Mouse (Mus musculus) ES-E14 (cell line): ENCODE measurements around the gene Noa1.

Experiments
- HCFC1 ChIP-seq: IDR thresholded peaks from 2 replicates; pipeline ENCODE4 v1.6.1; 2012; ENCODE audit warnings: low read length, inconsistent platforms, borderline replicate concordance; ENCODE audit not compliant: insufficient read depth
- MAFK ChIP-seq: IDR thresholded peaks from 2 replicates; pipeline ENCODE4 v1.6.1; 2014; ENCODE audit warnings: mild to moderate bottlenecking, low read depth, low read length, inconsistent platforms; ENCODE audit not compliant: insufficient read depth
- ZC3H11A ChIP-seq: IDR thresholded peaks from 2 replicates; pipeline ENCODE4 v1.6.1; 2012; ENCODE audit warnings: low read depth, mild to moderate bottlenecking, inconsistent platforms, low read length, borderline replicate concordance
- ZNF384 ChIP-seq: IDR thresholded peaks from 2 replicates; pipeline ENCODE4 v1.6.1; 2012; ENCODE audit warnings: low read depth, low read length, inconsistent platforms

GRCm38 (mm10) chr5:77257603-77258002 lies 52.3 kb downstream of the Noa1 start:
- peak; percentile 38; the same call in 1 of the 2 replicates for TF ChIP-seq MAFK
- no peak for TF ChIP-seq ZC3H11A
- TF ChIP-seq ZNF384, result no peak
- no peak for TF ChIP-seq HCFC1
